Mouse (Mus musculus) lung, postnatal 0 days (tissue): ENCODE data around the gene Slc41a2. TPM values are rescaled to one million over a fixed set of nuclear protein-coding genes. Genes with fewer than 3 reads are reported as not detected.

Source experiments
- ATAC-seq: fragments of 200-750 bp; cut with Nextera tagmentation; 2 replicates; pipeline ENCODE4 v1.8.0; 2017; ENCODE audit warnings: moderate library complexity
- DNase-seq: peaks from one replicate; pipeline ENCODE4 v3.0.0-alpha.2; 2016; ENCODE audit warnings: low spot score
- H3K27ac ChIP-seq: fragments of 300-500 bp; sonication (generic); 2 replicates; pipeline ENCODE4 v1.5.1; 2014; ENCODE audit warnings: antibody characterized with exemption, mild to moderate bottlenecking, low read length, mixed read lengths
- H3K27me3 ChIP-seq: fragments of 300-500 bp; sonication (generic); replicated peaks from 2 replicates; pipeline ENCODE4 v1.6.1; 2014; ENCODE audit warnings: low read length, mixed read lengths; ENCODE audit not compliant: insufficient read depth
- H3K36me3 ChIP-seq: fragments of 300-500 bp; sonication (generic); 2 replicates; pipeline ENCODE4 v1.6.1; 2014; ENCODE audit warnings: low read length, mixed read lengths; ENCODE audit not compliant: insufficient read depth
- H3K4me1 ChIP-seq: fragments of 300-500 bp; sonication (generic); 2 replicates; pipeline ENCODE4 v1.6.1; 2014; ENCODE audit warnings: antibody characterized with exemption, low read depth, low read length, mixed read lengths; ENCODE audit not compliant: insufficient read depth
- H3K4me2 ChIP-seq: fragments of 300-500 bp; sonication (generic); replicated peaks from 2 replicates; pipeline ENCODE4 v1.6.1; 2014; ENCODE audit warnings: low read depth, mild to moderate bottlenecking, low read length, moderate library complexity, mixed read lengths
- H3K4me3 ChIP-seq: fragments of 300-500 bp; sonication (generic); 2 replicates; pipeline ENCODE4 v1.5.1; 2014; ENCODE audit warnings: low read depth, low read length
- H3K9ac ChIP-seq: fragments of 300-500 bp; sonication (generic); replicated peaks from 2 replicates; pipeline ENCODE4 v1.6.1; 2014; ENCODE audit warnings: low read depth, mild to moderate bottlenecking
- H3K9me3 ChIP-seq: fragments of 300-500 bp; sonication (generic); 2 replicates; pipeline ENCODE4 v1.6.1; 2016; ENCODE audit warnings: low read length, mixed read lengths
- CTCF ChIP-seq: IDR thresholded peaks from 2 replicates; pipeline ENCODE4 v1.5.1; 2016; ENCODE audit warnings: antibody characterized with exemption, mild to moderate bottlenecking
- EP300 ChIP-seq: IDR thresholded peaks from 2 replicates; pipeline ENCODE4 v1.6.1; 2016; ENCODE audit warnings: antibody characterized with exemption, mild to moderate bottlenecking, control low read depth
- WGBS: fragments of 180-500 bp; shearing (Covaris S2); extraction: QIAGEN DNeasy Blood & Tissue Kit; methylation state at CpG from one replicate; pipeline ENCODE4 v1.1.7; 2014; 5-methylcytosine and 5-hydroxymethylcytosine counted together
- polyA plus RNA-seq: library from polyadenylated mRNA; unstranded; fragments of >200 nt; fragmentation: Nextera tagmentation; extraction: Ambion mirVana; gene quantifications from 2 replicates; pipeline ENCODE4 v1.2.1, GENCODE M21; 2015

Gene Slc41a2
- polyA plus RNA-seq, 1 experiment from 2014 or later: 1.2 TPM

GRCm38 (mm10) chr10:83301054-83301453, 36.6 kb downstream of the Slc41a2 start:
- Histone ChIP-seq H3K9me3 (no peaks in the 10 kb centered on the region), H3K27me3 (no peaks in the 10 kb centered on the region), H3K4me3 (no peak overlapping the region), H3K4me1 (no peaks in the 10 kb centered on the region), H3K36me3 (no peaks in the 10 kb centered on the region), H3K9ac (no peak overlapping the region), H3K27ac (no peak overlapping the region), H3K4me2 (no peak overlapping the region)
- TF ChIP-seq CTCF: no peak
- TF ChIP-seq EP300: no peak
- no peak for ATAC-seq
- 29% methylated on average over 3 of the region's 3 CpGs for WGBS
- no peak for DNase-seq

DNA sequence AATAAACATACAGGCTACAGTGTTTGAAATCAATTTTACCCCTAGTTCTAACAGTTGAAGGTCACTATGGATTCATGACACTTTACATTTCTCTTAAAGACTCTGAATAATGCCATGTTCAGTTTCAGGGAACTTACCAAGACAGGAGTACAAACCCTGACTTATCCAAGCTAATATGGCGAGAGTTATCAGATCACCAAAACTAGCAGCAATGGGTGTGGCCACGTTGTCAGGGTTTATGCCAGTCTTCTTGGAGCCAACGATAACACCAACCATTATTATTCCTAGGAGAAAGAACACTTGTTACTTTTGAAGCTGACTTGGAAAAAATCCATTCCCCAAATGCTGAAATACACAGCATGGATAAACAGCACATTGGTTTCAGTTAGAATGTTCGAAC, 40.7 kb downstream of the Slc41a2 start:
- TF ChIP-seq EP300 (no peak), CTCF (no peak)
- DNase-seq (no peak), ATAC-seq (no peak)
- Histone ChIP-seq H3K27ac (no peak overlapping the region), H3K36me3 (no peaks in the 10 kb centered on the region), H3K9ac (no peak overlapping the region), H3K4me1 (no peaks in the 10 kb centered on the region), H3K4me2 (no peak overlapping the region), H3K27me3 (no peaks in the 10 kb centered on the region), H3K4me3 (no peak overlapping the region), H3K9me3 (no peaks in the 10 kb centered on the region)
- 65% methylated on average over 4 of the region's 4 CpGs for WGBS

GRCm38 (mm10) chr10:83294746-83295145, 42.9 kb downstream of the Slc41a2 start:
- Histone ChIP-seq H3K4me3 (no peak overlapping the region), H3K4me1 (no peaks in the 10 kb centered on the region), H3K9me3 (no peaks in the 10 kb centered on the region), H3K27ac (no peak overlapping the region), H3K4me2 (no peak overlapping the region), H3K9ac (no peak overlapping the region), H3K27me3 (no peaks in the 10 kb centered on the region), H3K36me3 (no peaks in the 10 kb centered on the region)
- TF ChIP-seq CTCF (peak; percentile 61), EP300 (no peak)
- 45% methylated on average over 9 of the region's 9 CpGs for WGBS
- ATAC-seq: no peak
- DNase-seq: peak; percentile 16

- DNase-seq (no peak), ATAC-seq (no peak)
- no peak overlapping the region for H3K4me2 ChIP-seq
- H3K9ac ChIP-seq: no peak overlapping the region
- WGBS: 88% methylated on average over 9 of the region's 9 CpGs
- H3K36me3 ChIP-seq: no peaks in the 10 kb centered on the region
- no peaks in the 10 kb centered on the region for H3K9me3 ChIP-seq
- no peak overlapping the region for H3K27ac ChIP-seq
- H3K27me3 ChIP-seq: no peaks in the 10 kb centered on the region
- H3K4me1 ChIP-seq: no peaks in the 10 kb centered on the region
- TF ChIP-seq EP300: no peak
- TF ChIP-seq CTCF: no peak
- no peak overlapping the region for H3K4me3 ChIP-seq
These were observed 44.3 kb downstream of the Slc41a2 start for GRCm38 (mm10) chr10:83293352-83293751.

GRCm38 (mm10) chr10:83291731-83292130, 46.0 kb downstream of the Slc41a2 start:
- H3K27me3 ChIP-seq: no peaks in the 10 kb centered on the region
- no peak overlapping the region for H3K27ac ChIP-seq
- no peaks in the 10 kb centered on the region for H3K4me1 ChIP-seq
- 75% methylated on average over 11 of the region's 11 CpGs for WGBS
- H3K4me3 ChIP-seq: no peak overlapping the region
- H3K9ac ChIP-seq: no peak overlapping the region
- ATAC-seq (no peak), DNase-seq (no peak)
- H3K4me2 ChIP-seq: no peak overlapping the region
- no peak for TF ChIP-seq CTCF
- TF ChIP-seq EP300: no peak
- H3K36me3 ChIP-seq: no peaks in the 10 kb centered on the region
- no peaks in the 10 kb centered on the region for H3K9me3 ChIP-seq

- WGBS: 37% methylated on average over 6 of the region's 6 CpGs
- Histone ChIP-seq H3K9me3 (no peaks in the 10 kb centered on the region), H3K4me3 (no peak overlapping the region), H3K4me1 (no peaks in the 10 kb centered on the region), H3K27me3 (no peaks in the 10 kb centered on the region), H3K4me2 (no peak overlapping the region), H3K36me3 (no peaks in the 10 kb centered on the region), H3K9ac (no peak overlapping the region), H3K27ac (no peak overlapping the region)
- DNase-seq (peak; percentile 48), ATAC-seq (peak; percentile 55; the same call in 1 of the 2 replicates)
- peak; percentile 54 for TF ChIP-seq CTCF
- no peak for TF ChIP-seq EP300
These were observed 49.9 kb downstream of the Slc41a2 start for GRCm38 (mm10) chr10:83287828-83288227.

DNA sequence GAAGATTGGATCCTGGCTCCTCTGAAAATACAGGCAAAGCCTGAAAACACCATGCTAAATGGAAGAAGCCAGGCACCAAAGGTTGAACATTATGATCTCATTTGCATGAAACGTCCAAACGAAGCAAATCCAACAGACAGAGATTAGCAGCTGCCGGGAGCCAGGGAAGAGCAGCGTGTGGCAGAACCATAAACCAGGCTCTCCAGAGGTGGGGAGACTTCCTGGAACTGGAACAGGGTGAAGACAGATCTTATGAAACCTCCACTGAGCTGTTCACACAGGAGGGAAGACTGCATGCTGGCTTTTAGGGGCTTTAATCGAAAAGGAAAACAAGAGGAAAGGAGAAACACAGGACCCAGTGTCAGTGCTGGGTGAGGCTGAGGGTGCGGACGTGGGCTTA, 51.3 kb downstream of the Slc41a2 start:
- no peak for ATAC-seq
- no peak for TF ChIP-seq CTCF
- no peak for TF ChIP-seq EP300
- Histone ChIP-seq H3K27me3 (no peaks in the 10 kb centered on the region), H3K9me3 (no peaks in the 10 kb centered on the region), H3K36me3 (no peaks in the 10 kb centered on the region), H3K9ac (no peak overlapping the region), H3K4me3 (no peak overlapping the region), H3K4me1 (no peaks in the 10 kb centered on the region), H3K4me2 (no peak overlapping the region), H3K27ac (no peak overlapping the region)
- DNase-seq: no peak
- 66% methylated on average over 7 of the region's 7 CpGs for WGBS
